Mouse (Mus musculus): ENCODE measurements around the gene Ucn2.

DNA sequence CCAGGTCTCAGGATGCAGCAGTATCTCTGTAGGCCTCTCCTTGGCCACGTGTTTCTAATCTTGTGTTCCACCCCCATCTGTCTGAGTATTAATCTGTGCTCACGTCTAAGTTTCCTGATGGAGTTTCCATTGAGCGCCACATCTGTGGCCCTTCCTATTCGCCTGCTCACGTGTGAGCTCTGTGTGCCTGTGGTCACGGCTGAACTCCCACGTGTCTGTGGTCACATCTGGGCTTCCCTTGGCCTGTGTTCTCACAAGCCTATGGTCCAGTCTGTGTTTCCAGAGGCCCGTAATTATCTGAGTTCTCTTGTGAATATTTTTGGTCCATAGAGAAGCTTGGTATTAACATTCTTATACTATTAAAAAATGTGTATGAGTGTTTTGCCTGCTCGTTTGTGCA is 9.3 kb upstream of the Ucn2 start:
- TF ChIP-seq CTCF (IDR thresholded peaks at IDR 0.05; ENCODE audit: borderline replicate concordance, extremely low read depth, insufficient read depth, insufficient read length) (no peak), POLR2A (IDR thresholded peaks at IDR 0.05; ENCODE audit: borderline replicate concordance, extremely low read depth, insufficient read depth, insufficient read length, poor library complexity, severe bottlenecking) (no peak)
